Mouse (Mus musculus) megakaryocyte, embryonic 14.5 days (primary cell): ENCODE measurements at regions not wholly inside any gene's neighbourhood (a gene's known extent, or its start where the extent isn't known, plus 50 kb on each side); places are given as distances from the start of the nearest gene placed in this dataset.
"Not testable (repeated sequence)": the region's sequence is repeated elsewhere in the genome, so short reads cannot be mapped to it uniquely, and the experiment has no call there.

Experiments
- H3K27me3 ChIP-seq: replicated peaks from 2 replicates; pipeline ENCODE3; 2012; ENCODE audit warnings: inconsistent platforms
- H3K36me3 ChIP-seq: replicated peaks from 2 replicates; pipeline ENCODE3; 2012; ENCODE audit warnings: low read length, inconsistent platforms, mixed read lengths
- H3K4me1 ChIP-seq: 2 replicates; pipeline ENCODE4 v1.6.1; 2012; ENCODE audit warnings: inconsistent platforms
- H3K4me3 ChIP-seq: replicated peaks from 2 replicates; pipeline ENCODE3; 2012; ENCODE audit warnings: moderate library complexity, mild to moderate bottlenecking, inconsistent platforms
- H3K9me3 ChIP-seq: 2 replicates; pipeline ENCODE4 v1.6.1; 2012; ENCODE audit warnings: inconsistent platforms
- FLI1 ChIP-seq: IDR thresholded peaks from 2 replicates; pipeline ENCODE4 v1.6.1; 2012; ENCODE audit warnings: low read length, inconsistent platforms, mixed read lengths
- GATA1 ChIP-seq: IDR thresholded peaks from 3 replicates; pipeline ENCODE4 v1.6.1; 2012; ENCODE audit warnings: mixed read lengths, low read length, inconsistent platforms, borderline replicate concordance

DNA sequence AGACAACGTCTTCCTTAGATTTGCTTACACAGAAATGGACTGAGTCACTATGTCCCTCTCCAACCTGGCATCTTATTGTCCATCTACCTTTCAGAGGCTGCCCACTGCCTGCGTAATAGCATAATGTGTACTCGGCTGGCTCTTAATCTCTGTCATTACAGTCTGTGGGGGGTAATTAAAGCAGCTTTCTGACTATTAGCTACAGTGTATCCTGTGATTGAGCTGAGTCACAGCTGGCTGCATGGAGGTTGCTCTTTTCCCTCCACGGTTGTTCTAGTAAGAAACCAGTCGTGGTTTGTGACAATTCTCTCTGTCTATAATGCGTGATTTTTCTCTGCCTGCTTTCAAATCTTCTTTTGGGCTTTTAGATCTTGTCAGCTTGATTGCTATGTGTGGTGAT lies 116.9 kb upstream of the Tacr1 start:
- Histone ChIP-seq H3K36me3 (no peaks in the 10 kb centered on the region), H3K4me3 (no peak overlapping the region), H3K9me3 (no peaks in the 10 kb centered on the region; the same call in 1 of the 2 replicates), H3K4me1 (no peaks in the 10 kb centered on the region), H3K27me3 (no peaks in the 10 kb centered on the region)
- no peak for TF ChIP-seq GATA1
- TF ChIP-seq FLI1 = no peak

DNA sequence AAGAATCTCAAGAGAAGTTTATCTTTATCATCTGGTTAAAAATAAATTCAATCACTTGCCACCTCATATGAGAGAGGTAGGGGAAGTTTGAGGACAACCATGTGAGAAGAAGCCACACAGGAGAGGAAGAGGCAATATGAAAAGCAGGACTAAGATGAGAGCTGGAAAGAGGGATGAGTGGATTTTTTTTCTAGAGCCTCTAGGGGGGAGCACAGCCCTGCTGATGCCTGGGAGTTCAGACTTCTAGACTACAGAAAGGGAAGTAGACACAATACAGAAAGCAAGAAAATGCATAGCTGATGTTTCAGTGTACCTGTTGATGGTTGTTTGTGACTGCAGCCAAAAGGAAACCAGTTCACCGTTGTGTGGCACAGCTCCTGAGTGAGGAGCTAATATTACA lies 108.6 kb upstream of the Tacr1 start:
- H3K9me3 ChIP-seq = no peaks in the 10 kb centered on the region; the same call in 1 of the 2 replicates
- H3K4me3 ChIP-seq = no peak overlapping the region
- H3K4me1 ChIP-seq = no peaks in the 10 kb centered on the region
- H3K36me3 ChIP-seq = no peaks in the 10 kb centered on the region
- H3K27me3 ChIP-seq = no peaks in the 10 kb centered on the region
- no peak for TF ChIP-seq GATA1
- TF ChIP-seq FLI1 = no peak

DNA sequence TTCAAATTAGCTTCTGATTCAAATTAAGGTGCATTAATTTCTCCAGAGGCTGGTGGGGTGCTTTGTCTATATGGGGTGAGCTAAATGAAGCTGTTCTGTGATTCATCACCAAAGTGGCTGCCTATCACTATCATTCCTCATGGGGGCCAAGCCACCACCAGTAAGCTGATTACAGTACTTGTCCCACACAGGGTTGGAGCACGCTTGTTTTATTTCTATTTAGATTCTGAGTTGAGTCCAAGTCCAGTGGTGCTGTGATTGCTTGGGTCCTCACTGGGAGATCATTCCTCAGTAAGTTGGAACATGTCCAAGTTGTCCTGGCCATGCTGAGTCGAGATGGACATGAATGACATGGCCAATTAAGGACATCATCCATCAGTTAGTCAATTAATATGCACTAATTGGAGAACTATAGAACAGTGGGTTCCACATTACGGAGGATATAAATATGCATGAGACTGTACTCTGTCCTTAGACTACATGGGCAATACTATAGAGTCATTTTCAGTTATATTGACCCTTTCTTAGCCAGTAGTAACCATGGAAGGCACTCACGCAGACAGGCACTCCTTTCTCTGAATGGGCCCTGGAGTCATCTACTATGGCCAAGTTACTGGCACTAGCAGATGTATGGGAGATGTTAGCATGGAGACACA lies 105.3 kb upstream of the Tacr1 start:
- TF ChIP-seq FLI1 = no peak
- TF ChIP-seq GATA1 = no peak
- Histone ChIP-seq H3K36me3 (no peaks in the 10 kb centered on the region), H3K27me3 (no peaks in the 10 kb centered on the region), H3K4me3 (no peak overlapping the region), H3K4me1 (no peaks in the 10 kb centered on the region), H3K9me3 (no peaks in the 10 kb centered on the region)

DNA sequence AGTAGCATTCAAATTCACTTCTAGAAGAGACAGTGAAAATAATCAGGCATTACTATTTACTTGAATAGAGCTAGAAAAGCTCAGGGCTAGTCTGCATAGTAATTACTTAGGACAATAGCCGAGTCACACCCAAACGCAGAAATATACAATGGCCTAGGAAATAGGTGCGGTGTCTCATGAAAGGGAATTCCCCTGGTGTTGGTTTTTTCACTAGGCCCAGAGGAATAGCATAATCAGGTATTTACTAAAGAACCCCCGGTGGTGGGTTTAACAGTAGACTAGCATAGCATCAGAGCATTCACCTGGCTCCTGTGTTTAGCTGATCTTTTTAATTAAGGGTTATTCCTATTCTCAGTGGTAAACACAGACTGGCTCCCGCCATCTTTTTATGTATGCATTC lies 99.9 kb upstream of the Tacr1 start:
- H3K4me1 ChIP-seq, H3K27me3 ChIP-seq, H3K36me3 ChIP-seq, H3K4me3 ChIP-seq, H3K9me3 ChIP-seq: not testable (repeated sequence)

DNA sequence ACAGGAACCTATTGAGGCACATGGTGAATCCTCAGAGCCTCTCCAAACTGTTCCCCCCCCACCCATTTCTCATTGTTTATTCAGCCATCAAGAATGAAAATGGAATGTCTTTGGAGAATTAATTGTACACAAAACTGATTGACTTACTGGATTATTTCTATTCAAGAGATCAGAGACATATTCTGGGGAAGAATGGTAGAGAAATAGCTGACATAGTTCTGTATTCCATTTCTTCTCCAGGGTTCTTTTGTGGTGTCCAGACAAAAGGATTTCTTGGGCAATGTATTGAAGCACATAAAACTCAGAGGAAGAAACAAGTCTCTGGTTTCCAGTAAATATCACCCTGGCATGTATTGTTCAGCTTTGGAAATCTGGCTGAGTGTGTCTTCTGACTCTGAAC lies 88.4 kb upstream of the Tacr1 start:
- no peaks in the 10 kb centered on the region for H3K36me3 ChIP-seq
- H3K4me1 ChIP-seq = no peaks in the 10 kb centered on the region
- H3K9me3 ChIP-seq = no peaks in the 10 kb centered on the region
- H3K4me3 ChIP-seq = no peak overlapping the region
- TF ChIP-seq GATA1 = no peak
- H3K27me3 ChIP-seq = no peaks in the 10 kb centered on the region
